Mouse (Mus musculus) brown adipose tissue, adult 24 weeks (tissue): ENCODE data around the gene Nudt4. TPM values are rescaled to one million over a fixed set of nuclear protein-coding genes. Genes with fewer than 3 reads are reported as not detected.

Source experiments
- H3K27ac ChIP-seq: fragments of 200-500 bp; replicated peaks from 2 replicates; pipeline ENCODE4 v1.5.1; 2012; ENCODE audit warnings: low read depth, mild to moderate bottlenecking, low read length
- H3K4me1 ChIP-seq: fragments of 200-500 bp; 2 replicates; pipeline ENCODE4 v1.6.1; 2012; ENCODE audit warnings: low read length, mixed read lengths; ENCODE audit not compliant: control insufficient read depth, insufficient read depth, insufficient read length
- H3K4me3 ChIP-seq: fragments of 200-500 bp; 2 replicates; pipeline ENCODE4 v1.5.1; 2012; ENCODE audit warnings: low read depth, mild to moderate bottlenecking, low read length, moderate library complexity; ENCODE audit not compliant: insufficient read depth
- polyA plus RNA-seq: library from polyadenylated mRNA; stranded (reverse); fragments of >200 nt; gene quantifications from 2 replicates; pipeline ENCODE4 v1.2.4, GENCODE M21; 2012; ENCODE audit not compliant: missing spikeins, insufficient read depth, insufficient read length

Gene Nudt4
- polyA plus RNA-seq, 1 experiment, result 168 TPM

- Histone ChIP-seq H3K4me3 (no peak overlapping the region), H3K27ac (peak overlapping the region; percentile 13), H3K4me1 (0 out of 2 replicates have a peak, but pooled peaks cover 2% of the 10 kb centered on the region)
Measured at GRCm38 (mm10) chr10:95577567-95577950, 13.6 kb upstream of the Nudt4 start.

GRCm38 (mm10) chr10:95576876-95577566, 13.1 kb upstream of the Nudt4 start:
- Histone ChIP-seq H3K4me3 (no peak overlapping the region), H3K27ac (no peak overlapping the region)

GRCm38 (mm10) chr10:95575839-95576380, 12.0 kb upstream of the Nudt4 start:
- no peak overlapping the region for H3K27ac ChIP-seq
- H3K4me1 ChIP-seq, result 0 out of 2 replicates have a peak, but pooled peaks cover 2% of the 10 kb centered on the region
- no peak overlapping the region for H3K4me3 ChIP-seq

More at GRCm38 (mm10) chr10:95576876-95577566, 13.1 kb upstream of the Nudt4 start:
- 0 out of 2 replicates have a peak, but pooled peaks cover 2% of the 10 kb centered on the region for H3K4me1 ChIP-seq

- no peak overlapping the region for H3K27ac ChIP-seq
- H3K4me1 ChIP-seq, result 0 out of 2 replicates have a peak, but pooled peaks cover 2% of the 10 kb centered on the region
- H3K4me3 ChIP-seq, result no peak overlapping the region
Measured at GRCm38 (mm10) chr10:95574994-95575393, 11.0 kb upstream of the Nudt4 start.

GRCm38 (mm10) chr10:95569441-95569840, 5.5 kb upstream of the Nudt4 start:
- Histone ChIP-seq H3K4me1 (peaks cover 4% of the 10 kb centered on the region; the same call in 1 of the 2 replicates), H3K27ac (no peak overlapping the region), H3K4me3 (no peak overlapping the region)

GRCm38 (mm10) chr10:95568016-95568415, 4.1 kb upstream of the Nudt4 start:
- H3K27ac ChIP-seq, result no peak overlapping the region
- peaks cover 4% of the 10 kb centered on the region; the same call in 1 of the 2 replicates for H3K4me1 ChIP-seq
- no peak overlapping the region for H3K4me3 ChIP-seq

- no peak overlapping the region for H3K27ac ChIP-seq
- H3K4me3 ChIP-seq, result no peak overlapping the region
- H3K4me1 ChIP-seq, result peaks cover 4% of the 10 kb centered on the region; the same call in 1 of the 2 replicates
Measured at GRCm38 (mm10) chr10:95567550-95567949, 3.6 kb upstream of the Nudt4 start.

- no peak overlapping the region for H3K4me3 ChIP-seq
- H3K27ac ChIP-seq, result no peak overlapping the region
- peaks cover 4% of the 10 kb centered on the region; the same call in 1 of the 2 replicates for H3K4me1 ChIP-seq
Measured at GRCm38 (mm10) chr10:95566786-95567185, 2.8 kb upstream of the Nudt4 start.

GRCm38 (mm10) chr10:95565156-95565854, 1.4 kb upstream of the Nudt4 start:
- peaks cover 9% of the 10 kb centered on the region for H3K4me1 ChIP-seq
- no peak overlapping the region for H3K4me3 ChIP-seq
- H3K27ac ChIP-seq, result no peak overlapping the region

GRCm38 (mm10) chr10:95562859-95563841, 796 bp downstream of the Nudt4 start:
- Histone ChIP-seq H3K27ac (peak overlapping the region; percentile 83), H3K4me1 (peaks cover 17% of the 10 kb centered on the region), H3K4me3 (peak overlapping the region; percentile 72)

GRCm38 (mm10) chr10:95562395-95562794, 1.6 kb downstream of the Nudt4 start:
- Histone ChIP-seq H3K4me1 (peaks cover 17% of the 10 kb centered on the region), H3K27ac (peak overlapping the region; percentile 49), H3K4me3 (peak overlapping the region; percentile 72)

- Histone ChIP-seq H3K4me1 (peaks cover 17% of the 10 kb centered on the region), H3K4me3 (peak overlapping the region; percentile 59), H3K27ac (peak overlapping the region; percentile 32; the same call in 1 of the 2 replicates)
Measured at GRCm38 (mm10) chr10:95561616-95562015, 2.3 kb downstream of the Nudt4 start.

- peaks cover 20% of the 10 kb centered on the region for H3K4me1 ChIP-seq
- peak overlapping the region; percentile 21 for H3K4me3 ChIP-seq
- peak overlapping the region; percentile 25; the same call in 1 of the 2 replicates for H3K27ac ChIP-seq
Measured at GRCm38 (mm10) chr10:95560394-95560983, 3.5 kb downstream of the Nudt4 start.

GRCm38 (mm10) chr10:95559426-95559825, 4.5 kb downstream of the Nudt4 start:
- H3K4me1 ChIP-seq, result peaks cover 22% of the 10 kb centered on the region
- H3K4me3 ChIP-seq, result peak overlapping the region; percentile 15
- no peak overlapping the region for H3K27ac ChIP-seq
